8 mouse cellular contexts compared by ENCODE assay signal in genomic region chr11:117175472-117175871, GRCm38 (mm10). TPM values are rescaled to one million over a fixed set of nuclear protein-coding genes. Genes with fewer than 3 reads are reported as not detected.
DNase-seq lines count a peak whose midpoint lies in the region; ATAC-seq lines count a peak whose summit lies in the region.
"Had no signal": no experiment of that assay in that cellular context is flagged by ENCODE, and none has a peak within 500 bp of the region (broad histone marks: within the 10 kb centered on the region; RNA-seq: fewer than 3 reads in every experiment).

No protein-coding gene starts in this region.

- no peak overlapping the region for H3K27ac ChIP-seq in kidney, embryonic 14.5 days (ENCODE audit: low read depth, low read length)
- H3K27ac ChIP-seq in neural tube, embryonic 13.5 days (replicated peaks): peak overlapping the region; percentile 69; the same call in 1 of the 2 replicates
- H3K27ac ChIP-seq in neural tube, embryonic 15.5 days (replicated peaks): no peak overlapping the region
- H3K27ac ChIP-seq in intestine, embryonic 14.5 days (ENCODE audit: low read depth): peak overlapping the region; percentile 85; the same call in 1 of the 2 replicates
- H3K27ac ChIP-seq in stomach, embryonic 15.5 days: no peak overlapping the region

- peaks cover 6% of the 10 kb centered on the region for H3K9me3 ChIP-seq in kidney, embryonic 14.5 days (ENCODE audit: control insufficient read depth, low read length)
- peaks cover 3% of the 10 kb centered on the region for H3K9me3 ChIP-seq in neural tube, embryonic 13.5 days
- H3K9me3 ChIP-seq in neural tube, embryonic 15.5 days (replicated peaks): peaks cover 6% of the 10 kb centered on the region; the same call in 1 of the 2 replicates
- peaks cover 5% of the 10 kb centered on the region for H3K9me3 ChIP-seq in intestine, embryonic 14.5 days (ENCODE audit: control insufficient read depth, low read length)
- H3K9me3 ChIP-seq in stomach, embryonic 15.5 days: no peaks in the 10 kb centered on the region; the same call in 1 of the 2 replicates

- peaks cover 26% of the 10 kb centered on the region for H3K4me1 ChIP-seq in kidney, embryonic 14.5 days (ENCODE audit: control insufficient read depth, insufficient read depth, low read length)
- peaks cover 27% of the 10 kb centered on the region for H3K4me1 ChIP-seq in neural tube, embryonic 13.5 days (replicated peaks)
- peaks cover 22% of the 10 kb centered on the region for H3K4me1 ChIP-seq in neural tube, embryonic 15.5 days
- no peaks in the 10 kb centered on the region; the same call in 1 of the 2 replicates for H3K4me1 ChIP-seq in intestine, embryonic 14.5 days (replicated peaks; ENCODE audit: control insufficient read depth, insufficient read depth, low read length)
- peaks cover 21% of the 10 kb centered on the region for H3K4me1 ChIP-seq in stomach, embryonic 15.5 days

- peak; percentile 42; the same call in 1 of the 2 replicates for ATAC-seq in kidney, embryonic 14.5 days (ENCODE audit: low FRiP score, low TSS enrichment)
- ATAC-seq in neural tube, embryonic 13.5 days (ENCODE audit: low read depth): no peak
- ATAC-seq in neural tube, embryonic 15.5 days (ENCODE audit: low FRiP score): no peak
- no peak for ATAC-seq in intestine, embryonic 14.5 days (replicated peaks; ENCODE audit: low FRiP score, low TSS enrichment, low read depth)
- ATAC-seq in stomach, embryonic 15.5 days (ENCODE audit: insufficient read depth, low FRiP score, low read depth): no peak

- no peak overlapping the region for H3K9ac ChIP-seq in kidney, embryonic 14.5 days (ENCODE audit: low read depth, low read length)
- H3K9ac ChIP-seq in neural tube, embryonic 13.5 days: no peak overlapping the region
- H3K9ac ChIP-seq in neural tube, embryonic 15.5 days (replicated peaks): no peak overlapping the region
- no peak overlapping the region for H3K9ac ChIP-seq in intestine, embryonic 14.5 days (ENCODE audit: low read length)
- no peak overlapping the region for H3K9ac ChIP-seq in stomach, embryonic 15.5 days

- H3K36me3 ChIP-seq in kidney, embryonic 14.5 days (ENCODE audit: control insufficient read depth, insufficient read depth, low read length): no peaks in the 10 kb centered on the region
- no peaks in the 10 kb centered on the region for H3K36me3 ChIP-seq in neural tube, embryonic 13.5 days
- no peaks in the 10 kb centered on the region for H3K36me3 ChIP-seq in neural tube, embryonic 15.5 days
- H3K36me3 ChIP-seq in intestine, embryonic 14.5 days (ENCODE audit: control insufficient read depth, insufficient read depth, low read length): no peaks in the 10 kb centered on the region
- no peaks in the 10 kb centered on the region for H3K36me3 ChIP-seq in stomach, embryonic 15.5 days
- H3K36me3 ChIP-seq: midbrain, embryonic 10.5 days had no signal

- H3K4me3 ChIP-seq in kidney, embryonic 14.5 days (ENCODE audit: low read length): no peak overlapping the region
- H3K4me3 ChIP-seq in neural tube, embryonic 13.5 days: no peak overlapping the region
- H3K4me3 ChIP-seq in neural tube, embryonic 15.5 days (replicated peaks): no peak overlapping the region
- no peak overlapping the region for H3K4me3 ChIP-seq in intestine, embryonic 14.5 days (ENCODE audit: low read depth, low read length)
- 0 out of 2 replicates have a peak overlapping the region, but pooled peaks have one; percentile 32 for H3K4me3 ChIP-seq in stomach, embryonic 15.5 days (replicated peaks)

- no peaks in the 10 kb centered on the region for H3K27me3 ChIP-seq in kidney, embryonic 14.5 days (ENCODE audit: control insufficient read depth, insufficient read depth, low read length)
- no peaks in the 10 kb centered on the region for H3K27me3 ChIP-seq in neural tube, embryonic 13.5 days
- H3K27me3 ChIP-seq in neural tube, embryonic 15.5 days (replicated peaks): 0 out of 2 replicates have a peak, but pooled peaks cover 3% of the 10 kb centered on the region
- H3K27me3 ChIP-seq in intestine, embryonic 14.5 days (replicated peaks; ENCODE audit: control insufficient read depth, insufficient read depth, low read length): no peaks in the 10 kb centered on the region
- no peaks in the 10 kb centered on the region for H3K27me3 ChIP-seq in stomach, embryonic 15.5 days (replicated peaks)

- peak overlapping the region; percentile 46; the same call in 1 of the 2 replicates for H3K4me2 ChIP-seq in kidney, embryonic 14.5 days (replicated peaks; ENCODE audit: low read depth, low read length)
- H3K4me2 ChIP-seq in neural tube, embryonic 13.5 days: peak overlapping the region; percentile 45; the same call in 1 of the 2 replicates
- H3K4me2 ChIP-seq in neural tube, embryonic 15.5 days: no peak overlapping the region
- peak overlapping the region; percentile 50 for H3K4me2 ChIP-seq in intestine, embryonic 14.5 days (ENCODE audit: low read length)
- H3K4me2 ChIP-seq in stomach, embryonic 15.5 days: peak overlapping the region; percentile 53

- WGBS in kidney, embryonic 14.5 days: 75% methylated on average over 12 of the region's 12 CpGs
- WGBS in neural tube, embryonic 13.5 days: 68% methylated on average over 12 of the region's 12 CpGs
- 65% methylated on average over 12 of the region's 12 CpGs for WGBS in neural tube, embryonic 15.5 days
- WGBS in intestine, embryonic 14.5 days: 64% methylated on average over 12 of the region's 12 CpGs
- WGBS in stomach, embryonic 15.5 days: 59% methylated on average over 12 of the region's 12 CpGs

- no peak for DNase-seq in kidney, postnatal 14 days
- DNase-seq in intestine, embryonic 14.5 days (ENCODE audit: low spot score): no peak
- DNase-seq in embryo, embryonic 10.5 days (ENCODE audit: low spot score): no peak

RNA-seq across cellular contexts. Expression of gene Sept9, which starts 24.0 kb away (rescaled TPM):
- 96.6 and 104 TPM in 2 replicates for polyA plus RNA-seq in kidney, embryonic 14.5 days (2014; fragmentation: Nextera tagmentation; extraction: Ambion mirVana)
- 105 and 120 TPM in 2 replicates for polyA plus RNA-seq in neural tube, embryonic 13.5 days (2015; fragmentation: Nextera tagmentation; extraction: Ambion mirVana)
- 92.2 and 119 TPM in 2 replicates for polyA plus RNA-seq in neural tube, embryonic 15.5 days (2015; fragmentation: Nextera tagmentation; extraction: Ambion mirVana)
- polyA plus RNA-seq in intestine, embryonic 14.5 days (2014; fragmentation: Nextera tagmentation; extraction: Ambion mirVana): 142 and 143 TPM in 2 replicates
- 107 and 121 TPM in 2 replicates for polyA plus RNA-seq in stomach, embryonic 15.5 days (2015; fragmentation: Nextera tagmentation; extraction: Ambion mirVana)

Comparison
In these comparisons a context has a peak if more than half of its experiments do, and no peak if none do; other contexts are left out.
1. H3K27ac ChIP-seq: peak in neural tube, embryonic 13.5 days (single experiment) and intestine, embryonic 14.5 days (single experiment); none in kidney, embryonic 14.5 days (single experiment), neural tube, embryonic 15.5 days (single experiment) and stomach, embryonic 15.5 days (single experiment).